Mouse (Mus musculus) liver, adult 2 months (tissue): ENCODE measurements around the gene Igf2bp3. TPM values are rescaled to one million over a fixed set of nuclear protein-coding genes. Genes with fewer than 3 reads are reported as not detected.

ENCODE experiments used
- DNase-seq: peaks from one replicate; pipeline ENCODE4 v3.0.0-alpha.2; 2011; ENCODE audit warnings: low read depth, low spot score; ENCODE audit errors: extremely low read depth
- H3K27ac ChIP-seq: fragments of 200-500 bp; replicated peaks from 2 replicates; pipeline ENCODE4 v1.5.1; 2012; ENCODE audit warnings: low read depth, mild to moderate bottlenecking, control low read depth, inconsistent platforms, low read length; ENCODE audit not compliant: insufficient read depth
- H3K27me3 ChIP-seq: fragments of 200-500 bp; 2 replicates; pipeline ENCODE4 v1.6.1; 2012; ENCODE audit warnings: mild to moderate bottlenecking, moderate library complexity, low read length, inconsistent platforms; ENCODE audit not compliant: control insufficient read depth, insufficient read depth
- H3K36me3 ChIP-seq: fragments of 200-500 bp; 2 replicates; pipeline ENCODE4 v1.6.1; 2012; ENCODE audit warnings: low read length, inconsistent platforms; ENCODE audit not compliant: control insufficient read depth, insufficient read depth
- H3K4me1 ChIP-seq: fragments of 200-500 bp; 2 replicates; pipeline ENCODE4 v1.6.1; 2011; ENCODE audit warnings: low read length; ENCODE audit not compliant: control insufficient read depth, insufficient read depth
- H3K4me3 ChIP-seq: fragments of 200-500 bp; 2 replicates; pipeline ENCODE4 v1.5.1; 2011; ENCODE audit warnings: low read depth, mild to moderate bottlenecking, control low read depth, low read length, moderate library complexity; ENCODE audit not compliant: insufficient read depth
- H3K79me2 ChIP-seq: fragments of 200-500 bp; 2 replicates; pipeline ENCODE4 v1.6.1; 2012; ENCODE audit warnings: inconsistent platforms, mild to moderate bottlenecking, low read length, moderate library complexity; ENCODE audit not compliant: control insufficient read depth, insufficient read depth
- H3K9ac ChIP-seq: fragments of 200-500 bp; 2 replicates; pipeline ENCODE4 v1.6.1; 2012; ENCODE audit warnings: low read depth, mild to moderate bottlenecking, control low read depth, inconsistent platforms, low read length
- CTCF ChIP-seq: fragments of 200-500 bp; IDR thresholded peaks from 2 replicates; pipeline ENCODE4 v1.5.1; 2011; ENCODE audit warnings: low read depth, low read length, control low read depth
- POLR2A ChIP-seq: fragments of 200-500 bp; IDR thresholded peaks from 2 replicates; pipeline ENCODE4 v1.6.1; 2011; ENCODE audit warnings: low read length, control low read depth; ENCODE audit not compliant: insufficient read depth; ENCODE audit errors: extremely low read depth
- WGBS: fragments of 180-500 bp; shearing (Covaris S2); methylation state at CpG from one replicate; pipeline ENCODE4 v1.1.7; 2018; 5-methylcytosine and 5-hydroxymethylcytosine counted together
- polyA plus RNA-seq: library from polyadenylated mRNA; depleted of rRNA; stranded (reverse); fragments of >200 nt; gene quantifications from 2 replicates; pipeline ENCODE4 v1.2.3, GENCODE M21; 2012
- total RNA-seq: library from RNA; depleted of rRNA; stranded (reverse); fragments of >200 nt; gene quantifications from 2 replicates; pipeline ENCODE4 v1.2.3, GENCODE M21; 2014

The Igf2bp3 gene
- total and polyA plus RNA-seq, 2 experiments = 0.21 to 0.46 TPM

DNA sequence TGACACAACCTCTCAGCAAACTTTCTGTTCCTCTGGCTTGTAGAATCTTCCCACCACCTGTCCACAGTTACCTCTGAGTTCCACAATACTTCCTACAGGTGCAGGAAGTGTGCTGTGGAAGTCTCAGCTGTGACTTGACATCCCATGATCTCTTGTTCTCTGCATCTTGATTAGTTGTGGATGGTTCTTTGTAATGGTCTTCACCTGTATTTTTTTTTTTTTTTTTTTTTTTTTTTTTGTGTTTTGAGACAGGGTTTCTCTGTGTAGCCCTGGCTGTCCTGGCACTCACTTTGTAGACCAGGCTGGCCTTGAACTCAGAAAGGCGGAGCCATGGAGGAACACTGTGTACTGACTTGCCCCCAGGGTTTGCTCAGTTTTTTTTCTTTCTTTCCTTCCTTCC lies 26.8 kb upstream of the Igf2bp3 start:
- H3K27ac ChIP-seq = no peak overlapping the region
- H3K4me1 ChIP-seq = no peaks in the 10 kb centered on the region
- H3K9ac ChIP-seq = no peak overlapping the region
- H3K4me3 ChIP-seq = no peak overlapping the region
- TF ChIP-seq POLR2A (no peak), CTCF (no peak)
- DNase-seq = no peak
- 93% methylated on average over 1 of the region's 1 CpGs for WGBS
- H3K79me2 ChIP-seq = no peaks in the 10 kb centered on the region
- H3K27me3 ChIP-seq = no peaks in the 10 kb centered on the region
- H3K36me3 ChIP-seq = peaks cover 24% of the 10 kb centered on the region

- Histone ChIP-seq H3K36me3 (no peaks in the 10 kb centered on the region), H3K27ac (no peak overlapping the region), H3K4me3 (no peak overlapping the region), H3K9ac (no peak overlapping the region), H3K27me3 (no peaks in the 10 kb centered on the region), H3K79me2 (no peaks in the 10 kb centered on the region), H3K4me1 (no peaks in the 10 kb centered on the region)
- peak; percentile 85 for DNase-seq
- 56% methylated on average over 9 of the region's 9 CpGs for WGBS
- TF ChIP-seq CTCF (no peak), POLR2A (no peak)
These were observed 21.6 kb upstream of the Igf2bp3 start for GRCm38 (mm10) chr6:49236331-49236730.

GRCm38 (mm10) chr6:49233356-49233755 lies 18.6 kb upstream of the Igf2bp3 start:
- no peak overlapping the region for H3K27ac ChIP-seq
- H3K79me2 ChIP-seq = no peaks in the 10 kb centered on the region
- H3K4me3 ChIP-seq = no peak overlapping the region
- H3K36me3 ChIP-seq = no peaks in the 10 kb centered on the region
- peak; percentile 40; the same call in 1 of the 2 replicates for TF ChIP-seq CTCF
- TF ChIP-seq POLR2A = no peak
- no peak overlapping the region for H3K9ac ChIP-seq
- WGBS = 63% methylated on average over 4 of the region's 4 CpGs
- H3K4me1 ChIP-seq = no peaks in the 10 kb centered on the region
- H3K27me3 ChIP-seq = no peaks in the 10 kb centered on the region; the same call in 1 of the 2 replicates
- DNase-seq = no peak

DNA sequence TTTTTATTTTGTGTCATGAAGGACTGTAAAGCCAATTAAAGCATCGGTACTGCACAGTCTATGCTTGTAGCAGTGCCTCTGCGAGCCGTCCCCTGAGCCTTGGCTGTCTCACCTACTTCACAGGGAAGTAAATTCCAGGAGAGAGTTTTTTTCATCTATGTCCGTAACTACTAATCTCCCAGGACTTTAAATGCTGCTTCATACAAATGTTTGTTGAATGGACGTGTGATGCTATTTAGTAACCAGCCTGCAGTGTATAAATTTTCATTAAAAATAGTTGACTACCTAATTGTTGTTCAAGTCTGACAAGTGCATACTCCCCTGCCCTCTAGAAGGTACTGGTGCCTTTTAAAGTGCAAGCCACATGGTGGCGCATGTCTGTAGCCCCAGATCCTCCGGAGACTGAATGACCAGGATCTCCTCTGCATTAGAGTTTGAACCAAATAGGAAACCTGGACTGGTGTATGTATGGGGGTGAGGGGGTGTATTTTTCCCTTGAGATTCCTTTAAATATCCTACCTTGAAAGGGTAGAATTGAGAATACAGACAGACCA lies 13.4 kb upstream of the Igf2bp3 start:
- WGBS = 20% methylated on average over 7 of the region's 7 CpGs
- Histone ChIP-seq H3K4me1 (no peaks in the 10 kb centered on the region), H3K79me2 (no peaks in the 10 kb centered on the region), H3K4me3 (no peak overlapping the region), H3K27me3 (peaks cover 7% of the 10 kb centered on the region; the same call in 1 of the 2 replicates), H3K9ac (no peak overlapping the region), H3K27ac (no peak overlapping the region), H3K36me3 (no peaks in the 10 kb centered on the region)
- TF ChIP-seq CTCF (peak; percentile 56; the same call in 1 of the 2 replicates), POLR2A (no peak)
- peak; percentile 43 for DNase-seq

DNA sequence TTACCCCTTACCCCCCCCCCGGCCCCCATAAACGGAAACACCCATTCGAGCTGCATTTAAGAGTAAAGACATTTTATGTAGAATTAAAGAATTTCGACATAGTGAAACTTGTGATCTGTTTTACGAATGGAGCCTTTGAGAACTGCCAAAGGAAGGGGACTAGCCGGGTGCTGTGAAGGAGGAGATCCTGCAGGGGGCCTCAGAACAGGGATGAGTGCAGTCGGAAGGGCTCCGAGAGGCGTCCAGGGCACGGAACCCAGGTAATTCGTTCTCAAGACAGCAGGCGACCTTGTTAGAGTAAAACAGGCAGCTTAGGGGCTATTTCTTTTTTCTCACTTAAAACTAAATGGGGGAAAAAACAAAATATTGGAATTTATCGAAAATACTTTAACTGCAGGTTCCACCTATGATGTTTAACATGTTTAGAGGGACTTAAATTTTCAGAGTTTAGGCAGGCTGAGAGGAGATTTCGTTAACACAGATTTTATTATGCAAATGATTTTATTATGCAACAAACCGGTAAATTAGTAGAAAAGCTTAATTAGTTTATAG lies 12.5 kb upstream of the Igf2bp3 start:
- no peaks in the 10 kb centered on the region for H3K4me1 ChIP-seq
- no peaks in the 10 kb centered on the region for H3K79me2 ChIP-seq
- peaks cover 7% of the 10 kb centered on the region; the same call in 1 of the 2 replicates for H3K27me3 ChIP-seq
- TF ChIP-seq CTCF (peak; percentile 31), POLR2A (no peak)
- DNase-seq = no peak
- H3K36me3 ChIP-seq = no peaks in the 10 kb centered on the region
- 13% methylated on average over 15 of the region's 15 CpGs for WGBS
- H3K9ac ChIP-seq = no peak overlapping the region
- H3K27ac ChIP-seq = no peak overlapping the region
- H3K4me3 ChIP-seq = no peak overlapping the region

DNA sequence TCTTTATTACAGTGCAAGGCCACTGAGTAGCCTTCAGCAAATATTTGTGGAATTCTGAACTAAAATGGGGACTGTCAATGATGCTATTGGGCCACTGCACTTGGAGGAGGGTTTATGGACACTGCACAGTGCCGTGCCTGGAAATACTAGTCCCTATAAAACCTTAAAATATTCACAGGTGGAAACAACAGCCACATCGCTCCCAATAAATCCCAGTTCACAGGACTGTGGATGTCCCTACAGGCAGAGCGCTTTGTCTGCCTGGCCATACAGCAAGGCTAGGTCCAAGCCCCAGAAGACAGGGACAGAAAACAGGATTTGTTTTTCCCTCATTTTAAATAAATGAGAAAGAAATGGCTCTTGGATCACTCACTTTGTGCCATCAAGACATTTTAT lies 11.0 kb upstream of the Igf2bp3 start:
- no peak for DNase-seq
- Histone ChIP-seq H3K9ac (no peak overlapping the region), H3K4me3 (no peak overlapping the region), H3K36me3 (no peaks in the 10 kb centered on the region), H3K27ac (no peak overlapping the region), H3K4me1 (no peaks in the 10 kb centered on the region), H3K79me2 (no peaks in the 10 kb centered on the region), H3K27me3 (peaks cover 9% of the 10 kb centered on the region; the same call in 1 of the 2 replicates)
- no peak for TF ChIP-seq CTCF
- TF ChIP-seq POLR2A = no peak
- 66% methylated on average over 3 of the region's 3 CpGs for WGBS
